Mouse (Mus musculus): ENCODE data around the gene Slpi. TPM values are rescaled to one million over a fixed set of nuclear protein-coding genes. Genes with fewer than 3 reads are reported as not detected.

Slpi gene
- total RNA-seq, 2 experiments from 2014 or later = not detected

GRCm38 (mm10) chr2:164385927-164386763, 2.8 kb downstream of the Slpi start:
- peak; percentile 53 to 59 for DNase-seq (ENCODE audit: low spot score in 2 of 2)
- intact Hi-C loops (cut with DNase I) = loop anchor here (5.0 kb wide), 2 partner anchors 254 to 284 kb away; no protein-coding TSS in a partner anchor

- DNase-seq (ENCODE audit: low spot score in 2 of 2) = no peak
- intact Hi-C loops (cut with DNase I) = no loop called here
Measured at GRCm38 (mm10) chr2:164383656-164384399, 5.1 kb downstream of the Slpi start.

- intact Hi-C loops (cut with DNase I) = no loop called here
- DNase-seq (ENCODE audit: low spot score in 2 of 2) = no peak
Measured at GRCm38 (mm10) chr2:164382971-164383370, 5.9 kb downstream of the Slpi start.

- no peak for DNase-seq (ENCODE audit: low spot score in 2 of 2)
- intact Hi-C loops (cut with DNase I) = no loop called here
Measured at GRCm38 (mm10) chr2:164381726-164382125, 7.2 kb downstream of the Slpi start.

GRCm38 (mm10) chr2:164377478-164378426, 11.1 kb downstream of the Slpi start:
- intact Hi-C loops (cut with DNase I) = no loop called here
- DNase-seq (ENCODE audit: low spot score in 2 of 2) = no peak

- intact Hi-C loops (cut with DNase I) = no loop called here
- peak; percentile 15 to 18 for DNase-seq (ENCODE audit: low spot score in 2 of 2)
Measured at GRCm38 (mm10) chr2:164373187-164373586, 15.7 kb downstream of the Slpi start.

GRCm38 (mm10) chr2:164372408-164373053, 16.4 kb downstream of the Slpi start:
- DNase-seq (ENCODE audit: low spot score in 2 of 2) = no peak
- intact Hi-C loops (cut with DNase I) = no loop called here

- DNase-seq (ENCODE audit: low spot score in 2 of 2) = no peak
- intact Hi-C loops (cut with DNase I) = no loop called here
Measured at GRCm38 (mm10) chr2:164371371-164371770, 17.5 kb downstream of the Slpi start.

GRCm38 (mm10) chr2:164368620-164369105, 20.2 kb downstream of the Slpi start:
- no peak for DNase-seq (ENCODE audit: low spot score in 2 of 2)
- intact Hi-C loops (cut with DNase I) = no loop called here

GRCm38 (mm10) chr2:164366947-164367346, 21.9 kb downstream of the Slpi start:
- intact Hi-C loops (cut with DNase I) = no loop called here
- no peak for DNase-seq (ENCODE audit: low spot score in 2 of 2)

- no peak for DNase-seq (ENCODE audit: low spot score in 2 of 2)
- intact Hi-C loops (cut with DNase I) = no loop called here
Measured at GRCm38 (mm10) chr2:164360974-164361657, 27.8 kb downstream of the Slpi start.

- no peak for DNase-seq (ENCODE audit: low spot score in 2 of 2)
- intact Hi-C loops (cut with DNase I) = no loop called here
Measured at GRCm38 (mm10) chr2:164359668-164360067, 29.2 kb downstream of the Slpi start.

- no peak for DNase-seq (ENCODE audit: low spot score in 2 of 2)
- intact Hi-C loops (cut with DNase I) = no loop called here
Measured at GRCm38 (mm10) chr2:164359031-164359430, 29.9 kb downstream of the Slpi start.

- intact Hi-C loops (cut with DNase I) = no loop called here
- DNase-seq (ENCODE audit: low spot score in 2 of 2) = no peak
Measured at GRCm38 (mm10) chr2:164358373-164358772, 30.5 kb downstream of the Slpi start.

- intact Hi-C loops (cut with DNase I) = no loop called here
Measured at GRCm38 (mm10) chr2:164356177-164356967, 32.5 kb downstream of the Slpi start.

GRCm38 (mm10) chr2:164353356-164353755, 35.5 kb downstream of the Slpi start:
- intact Hi-C loops (cut with DNase I) = no loop called here
- DNase-seq (ENCODE audit: low spot score in 2 of 2) = no peak

More at GRCm38 (mm10) chr2:164356177-164356967, 32.5 kb downstream of the Slpi start:
- DNase-seq (ENCODE audit: low spot score in 2 of 2) = no peak

GRCm38 (mm10) chr2:164352697-164353096, 36.2 kb downstream of the Slpi start:
- DNase-seq (ENCODE audit: low spot score in 2 of 2) = no peak
- intact Hi-C loops (cut with DNase I) = no loop called here
